Mouse (Mus musculus): ENCODE measurements around the gene Dhrs9. TPM values are rescaled to one million over a fixed set of nuclear protein-coding genes. Genes with fewer than 3 reads are reported as not detected.
"Not testable (repeated sequence)": the region's sequence is repeated elsewhere in the genome, so short reads cannot be mapped to it uniquely, and the experiment has no call there.

Dhrs9 gene
- total RNA-seq (2014; rRNA removed; ENCODE audit: low replicate concordance) (0.04 TPM in 1 of 2 replicates, not detected in the other), polyA plus RNA-seq (2015; fragmentation: Nextera tagmentation; extraction: Ambion mirVana) (0.03 and 0.05 TPM in 2 replicates)

DNA sequence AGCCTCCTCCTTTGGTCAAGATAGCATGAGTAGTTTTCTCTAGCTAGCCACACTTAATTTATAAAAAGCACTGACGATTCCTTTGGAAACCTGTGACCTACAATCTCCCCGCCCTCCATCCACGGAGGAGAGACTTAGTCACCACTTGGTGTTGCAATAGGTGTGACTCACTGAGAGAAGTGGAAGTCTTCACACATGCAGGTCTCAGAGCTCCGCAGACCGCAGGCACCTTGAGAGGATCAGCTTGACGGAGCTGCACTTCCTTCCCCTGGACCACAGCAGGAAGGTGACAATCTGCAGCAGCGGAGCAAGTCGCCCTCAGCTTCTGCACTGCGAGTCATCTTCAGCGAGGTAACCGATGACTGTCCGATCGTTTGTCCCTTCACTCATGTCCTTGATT lies at the start of gene Dhrs9:
Gene Dhrs9 (plus strand): TSS at position 165 of the 400 bp plus-strand sequence.
- Histone ChIP-seq H3K9me3 (replicated peaks; ENCODE audit: control insufficient read depth, low read length) (no peaks in the 10 kb centered on the region), H3K27ac (ENCODE audit: low read depth) (no peak within 1 kb of the TSS), H3K4me2 (ENCODE audit: low read depth, low read length) (no peak within 1 kb of the TSS), H3K36me3 (replicated peaks; ENCODE audit: control insufficient read depth, insufficient read depth, low read length) (no peaks in the 10 kb centered on the region), H3K4me3 (ENCODE audit: low read depth, low read length) (no peak within 1 kb of the TSS), H3K9ac (replicated peaks; ENCODE audit: low read depth, low read length) (no peak within 1 kb of the TSS), H3K4me1 (ENCODE audit: control insufficient read depth, insufficient read depth) (no peaks in the 10 kb centered on the region), H3K27me3 (ENCODE audit: control insufficient read depth, insufficient read depth, low read length) (no peaks in the 10 kb centered on the region)
- 36% methylated on average over 13 of the region's 13 CpGs for WGBS
- DNase-seq (ENCODE audit: low spot score) = no peak
- ATAC-seq (ENCODE audit: insufficient read depth, low read depth) = no peak
- TF ChIP-seq CTCF (IDR thresholded peaks at IDR 0.05; ENCODE audit: low read depth) (no peak), EP300 (IDR thresholded peaks at IDR 0.05; ENCODE audit: low read depth) (no peak)

DNA sequence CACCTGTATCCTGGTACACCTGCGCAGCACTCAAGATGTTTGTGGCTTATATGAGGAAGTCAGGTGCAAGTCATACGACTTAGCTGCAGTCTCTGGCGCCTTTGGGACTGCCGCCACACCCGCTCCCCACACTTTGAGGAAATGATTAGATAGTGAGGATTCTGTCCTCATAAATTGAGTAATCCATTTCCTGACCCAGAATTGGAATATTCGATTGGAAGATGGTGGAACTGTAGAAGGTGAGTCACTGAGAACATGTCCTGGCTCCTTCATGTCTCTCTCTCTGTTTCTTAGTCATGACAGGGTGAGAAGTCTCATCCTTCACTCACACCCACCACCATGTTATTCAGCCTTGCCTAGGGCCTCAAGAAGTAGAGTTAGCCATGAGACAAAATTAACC lies 48.7 kb upstream of the Dhrs9 start:
- H3K4me2 ChIP-seq (ENCODE audit: low read depth, low read length); H3K9ac ChIP-seq (replicated peaks; ENCODE audit: low read depth, low read length); DNase-seq (ENCODE audit: low spot score); ATAC-seq (ENCODE audit: insufficient read depth, low read depth); H3K9me3 ChIP-seq (replicated peaks; ENCODE audit: control insufficient read depth, low read length); H3K36me3 ChIP-seq (replicated peaks; ENCODE audit: control insufficient read depth, insufficient read depth, low read length); H3K27me3 ChIP-seq (ENCODE audit: control insufficient read depth, insufficient read depth, low read length); H3K4me1 ChIP-seq (ENCODE audit: control insufficient read depth, insufficient read depth); H3K4me3 ChIP-seq (ENCODE audit: low read depth, low read length); H3K27ac ChIP-seq (ENCODE audit: low read depth): not testable (repeated sequence)
- WGBS = 63% methylated on average over 5 of the region's 6 CpGs

DNA sequence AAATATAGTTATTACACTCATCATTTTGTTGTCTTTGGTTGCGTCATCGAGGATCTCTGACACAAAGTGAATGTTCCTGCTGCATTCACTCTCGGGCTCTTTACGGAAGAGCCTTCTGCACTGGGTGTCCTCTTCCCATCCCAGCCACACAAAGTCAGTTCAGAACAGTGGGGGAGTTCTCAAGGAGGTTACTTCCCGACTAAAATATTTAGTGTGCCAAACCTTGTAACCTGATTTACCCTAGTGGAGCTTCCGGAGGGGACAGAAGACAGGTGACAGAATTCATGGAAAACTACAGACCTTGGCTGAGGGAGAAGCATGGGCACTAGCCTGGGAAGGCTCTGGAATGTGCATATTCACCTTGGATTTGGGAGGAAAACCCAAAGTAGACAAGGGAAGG lies 38.7 kb upstream of the Dhrs9 start:
- Histone ChIP-seq H3K36me3 (replicated peaks; ENCODE audit: control insufficient read depth, insufficient read depth, low read length) (no peaks in the 10 kb centered on the region), H3K9ac (replicated peaks; ENCODE audit: low read depth, low read length) (no peak overlapping the region), H3K27ac (ENCODE audit: low read depth) (no peak overlapping the region), H3K27me3 (ENCODE audit: control insufficient read depth, insufficient read depth, low read length) (no peaks in the 10 kb centered on the region), H3K4me1 (ENCODE audit: control insufficient read depth, insufficient read depth) (no peaks in the 10 kb centered on the region), H3K4me2 (ENCODE audit: low read depth, low read length) (no peak overlapping the region), H3K9me3 (replicated peaks; ENCODE audit: control insufficient read depth, low read length) (no peaks in the 10 kb centered on the region), H3K4me3 (ENCODE audit: low read depth, low read length) (no peak overlapping the region)
- ATAC-seq (ENCODE audit: insufficient read depth, low read depth) (no peak), DNase-seq (ENCODE audit: low spot score) (no peak)
- TF ChIP-seq EP300 (IDR thresholded peaks at IDR 0.05; ENCODE audit: low read depth) (no peak), CTCF (IDR thresholded peaks at IDR 0.05; ENCODE audit: low read depth) (no peak)
- WGBS = 86% methylated on average over 6 of the region's 6 CpGs

DNA sequence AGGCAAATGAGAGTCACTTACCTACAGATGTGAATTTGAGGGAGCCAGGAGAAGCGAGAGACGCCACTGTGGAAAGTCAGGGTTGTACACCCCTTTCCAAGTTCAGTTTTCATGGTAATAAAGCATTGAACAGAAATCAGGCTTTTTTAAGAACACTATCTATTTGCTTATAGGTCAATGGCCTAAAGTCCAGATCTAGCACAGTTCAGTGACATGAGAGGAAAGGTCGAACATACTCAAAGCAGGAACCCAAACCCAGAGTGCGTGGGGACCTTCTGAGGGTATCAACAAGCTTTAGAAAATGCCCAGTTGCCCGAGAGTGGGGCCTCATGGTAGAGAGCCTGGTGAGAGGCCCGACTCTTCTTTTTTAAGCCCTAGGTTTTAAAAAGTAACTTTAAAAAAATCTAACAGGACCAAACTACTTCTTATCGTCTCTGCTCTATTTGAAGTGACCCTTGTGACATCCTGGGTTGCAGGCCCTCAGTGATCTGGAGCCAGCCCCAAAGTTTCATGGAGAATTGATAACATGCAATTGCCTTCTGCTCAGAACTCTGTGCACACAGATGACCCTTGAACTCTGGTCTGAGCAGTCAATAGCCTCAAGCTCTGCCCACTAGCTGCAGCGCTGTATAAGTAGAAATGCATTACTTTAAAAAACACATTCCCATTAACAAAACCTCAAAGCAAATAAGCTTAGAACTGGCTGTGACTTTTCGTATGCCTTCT lies 37.6 kb upstream of the Dhrs9 start, which contains the start of gene Abcb11:
Gene Abcb11 (minus strand): TSS at position 121 of the 726 bp plus-strand sequence.
- TF ChIP-seq EP300 (IDR thresholded peaks at IDR 0.05; ENCODE audit: low read depth) (no peak), CTCF (IDR thresholded peaks at IDR 0.05; ENCODE audit: low read depth) (no peak)
- DNase-seq (ENCODE audit: low spot score) (no peak), ATAC-seq (ENCODE audit: insufficient read depth, low read depth) (no peak)
- Histone ChIP-seq H3K27ac (ENCODE audit: low read depth) (no peak within 1 kb of the TSS), H3K4me3 (ENCODE audit: low read depth, low read length) (no peak within 1 kb of the TSS), H3K4me2 (ENCODE audit: low read depth, low read length) (no peak within 1 kb of the TSS), H3K9me3 (replicated peaks; ENCODE audit: control insufficient read depth, low read length) (no peaks in the 10 kb centered on the region), H3K36me3 (replicated peaks; ENCODE audit: control insufficient read depth, insufficient read depth, low read length) (no peaks in the 10 kb centered on the region), H3K4me1 (ENCODE audit: control insufficient read depth, insufficient read depth) (no peaks in the 10 kb centered on the region), H3K9ac (replicated peaks; ENCODE audit: low read depth, low read length) (no peak within 1 kb of the TSS), H3K27me3 (ENCODE audit: control insufficient read depth, insufficient read depth, low read length) (no peaks in the 10 kb centered on the region)
- WGBS = 76% methylated on average over 9 of the region's 9 CpGs

DNA sequence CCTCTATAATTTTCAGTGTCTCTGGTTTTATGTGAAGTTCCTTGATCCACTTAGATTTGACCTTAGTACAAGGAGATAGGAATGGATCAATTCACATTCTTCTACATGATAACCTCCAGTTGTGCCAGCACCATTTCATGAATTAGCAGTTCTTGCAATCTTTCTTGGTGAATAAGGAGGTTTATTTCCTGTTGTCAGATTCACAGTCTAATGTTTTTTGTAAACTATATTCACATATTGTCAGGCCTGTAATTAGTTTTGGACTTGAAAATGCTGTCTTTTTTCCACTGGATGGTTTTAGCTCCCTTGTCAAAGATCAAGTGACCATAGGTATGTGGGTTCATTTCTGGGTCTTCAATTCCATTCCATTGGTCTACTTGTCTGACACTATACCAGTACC lies 24.8 kb upstream of the Dhrs9 start:
- H3K9ac ChIP-seq (replicated peaks; ENCODE audit: low read depth, low read length); H3K9me3 ChIP-seq (replicated peaks; ENCODE audit: control insufficient read depth, low read length); DNase-seq (ENCODE audit: low spot score); H3K4me1 ChIP-seq (ENCODE audit: control insufficient read depth, insufficient read depth); H3K4me3 ChIP-seq (ENCODE audit: low read depth, low read length); H3K36me3 ChIP-seq (replicated peaks; ENCODE audit: control insufficient read depth, insufficient read depth, low read length); H3K4me2 ChIP-seq (ENCODE audit: low read depth, low read length); H3K27ac ChIP-seq (ENCODE audit: low read depth); H3K27me3 ChIP-seq (ENCODE audit: control insufficient read depth, insufficient read depth, low read length): not testable (repeated sequence)
- ATAC-seq (ENCODE audit: insufficient read depth, low read depth) = peak; percentile 100

DNA sequence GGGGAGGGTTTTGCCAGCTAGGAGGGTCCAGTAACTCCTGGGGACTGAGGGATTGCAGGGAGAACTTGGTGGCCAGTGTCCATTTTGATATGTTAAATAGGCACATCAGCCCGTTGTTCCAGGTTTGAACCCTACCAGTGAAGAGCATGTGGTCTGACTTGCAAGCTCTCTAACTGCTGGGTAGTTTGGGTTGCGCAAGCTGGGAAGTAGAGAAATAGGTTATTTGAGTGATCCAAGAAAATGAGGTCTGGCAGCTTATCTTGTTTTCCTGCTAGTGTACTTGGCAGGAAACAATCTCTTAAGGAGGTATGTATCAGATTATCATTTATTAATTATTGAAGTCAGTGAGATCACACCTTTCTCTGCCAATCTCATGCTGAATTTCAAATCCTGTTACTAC lies 15.4 kb upstream of the Dhrs9 start:
- DNase-seq (ENCODE audit: low spot score) = no peak
- no peaks in the 10 kb centered on the region for H3K27me3 ChIP-seq (ENCODE audit: control insufficient read depth, insufficient read depth, low read length)
- H3K9ac ChIP-seq (replicated peaks; ENCODE audit: low read depth, low read length) = no peak overlapping the region
- H3K4me3 ChIP-seq (ENCODE audit: low read depth, low read length) = no peak overlapping the region
- H3K36me3 ChIP-seq (replicated peaks; ENCODE audit: control insufficient read depth, insufficient read depth, low read length) = no peaks in the 10 kb centered on the region
- TF ChIP-seq CTCF (IDR thresholded peaks at IDR 0.05; ENCODE audit: low read depth) = no peak
- no peak for TF ChIP-seq EP300 (IDR thresholded peaks at IDR 0.05; ENCODE audit: low read depth)
- H3K9me3 ChIP-seq (replicated peaks; ENCODE audit: control insufficient read depth, low read length) = no peaks in the 10 kb centered on the region
- WGBS = 76% methylated on average over 2 of the region's 2 CpGs
- no peak for ATAC-seq (ENCODE audit: insufficient read depth, low read depth)
- H3K4me1 ChIP-seq (ENCODE audit: control insufficient read depth, insufficient read depth) = no peaks in the 10 kb centered on the region
- H3K4me2 ChIP-seq (ENCODE audit: low read depth, low read length) = no peak overlapping the region
- H3K27ac ChIP-seq (ENCODE audit: low read depth) = no peak overlapping the region

Data from heart, postnatal 0 days (tissue).